ENCODE assay signal across 8 mouse cellular contexts in the genomic region with DNA sequence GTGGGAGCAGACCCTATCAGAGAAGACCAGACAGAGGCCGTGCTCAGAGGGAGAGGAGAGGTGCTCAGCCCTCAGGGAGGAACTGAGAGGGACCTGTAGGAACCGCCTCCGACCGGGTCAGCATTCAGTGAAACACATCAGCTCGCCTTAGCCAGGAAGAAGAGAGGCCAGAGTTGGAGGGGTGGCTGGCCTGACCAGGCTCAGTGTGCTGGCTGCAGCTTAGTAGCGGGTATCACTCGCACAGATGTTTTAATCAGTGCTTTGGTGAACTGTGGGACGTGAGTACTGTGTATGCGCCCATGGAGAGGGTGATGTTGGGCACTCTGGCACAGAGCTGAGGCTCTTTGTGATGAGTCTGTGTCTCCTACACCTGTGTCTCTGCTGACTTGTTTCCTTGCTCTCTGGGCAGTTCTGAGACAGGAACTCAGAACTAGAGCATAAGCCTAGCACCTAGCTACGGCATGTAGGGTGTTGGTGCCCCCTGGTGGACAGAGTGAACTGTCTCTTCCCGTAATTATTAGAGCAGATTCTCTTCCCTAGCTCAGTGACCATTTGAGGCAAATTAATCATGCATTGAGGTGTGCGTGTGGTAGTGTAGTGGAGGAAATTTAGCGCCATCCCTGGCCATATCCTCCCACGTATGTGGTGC. TPM values are rescaled to one million over a fixed set of nuclear protein-coding genes. Genes with fewer than 3 reads are reported as not detected.
A peak's percentile ranks its signal among the peaks of the same experiment; 100 is the strongest.
DNase-seq lines count a peak whose midpoint lies in the region; ATAC-seq and TF ChIP-seq lines count a peak whose summit lies in the region.

No protein-coding gene starts in this region.

- peaks cover 3% of the 10 kb centered on the region for H3K36me3 ChIP-seq in embryonic facial prominence, embryonic 11.5 days (replicated peaks; ENCODE audit: control insufficient read depth, insufficient read depth, low read depth, low read length)
- no peaks in the 10 kb centered on the region for H3K36me3 ChIP-seq in heart, adult 2 months (ENCODE audit: control insufficient read depth, insufficient read depth, low read length)
- H3K36me3 ChIP-seq in kidney, adult 2 months (ENCODE audit: control insufficient read depth, insufficient read depth, low read length), result no peaks in the 10 kb centered on the region
- peaks cover 84% of the 10 kb centered on the region for H3K36me3 ChIP-seq in limb, embryonic 14.5 days (ENCODE audit: control insufficient read depth, insufficient read depth, low read length)

- no peaks in the 10 kb centered on the region for H3K27me3 ChIP-seq in embryonic facial prominence, embryonic 11.5 days (ENCODE audit: control insufficient read depth, insufficient read depth, low read length)
- H3K27me3 ChIP-seq in heart, adult 2 months (ENCODE audit: control insufficient read depth, insufficient read depth, low read length), result no peaks in the 10 kb centered on the region
- H3K27me3 ChIP-seq in kidney, adult 2 months (replicated peaks; ENCODE audit: control insufficient read depth, insufficient read depth, low read length), result no peaks in the 10 kb centered on the region
- no peaks in the 10 kb centered on the region for H3K27me3 ChIP-seq in limb, embryonic 14.5 days (ENCODE audit: control insufficient read depth, insufficient read depth, low read length)

- peak; percentile 49 for ATAC-seq in embryonic facial prominence, embryonic 11.5 days (replicated peaks; ENCODE audit: insufficient number of reproducible peaks, low FRiP score, low TSS enrichment, low read depth)
- ATAC-seq in limb, embryonic 14.5 days (ENCODE audit: low FRiP score, low read depth), result no peak

- no peaks in the 10 kb centered on the region; the same call in 1 of the 2 replicates for H3K79me2 ChIP-seq in heart, adult 2 months (replicated peaks; ENCODE audit: control insufficient read depth, insufficient read depth, low read length)

- no peak overlapping the region for H3K4me3 ChIP-seq in embryonic facial prominence, embryonic 11.5 days (ENCODE audit: low read depth, low read length)
- H3K4me3 ChIP-seq in heart, adult 2 months, result no peak overlapping the region
- H3K4me3 ChIP-seq in kidney, adult 2 months (ENCODE audit: insufficient read depth, low read depth, low read length), result no peak overlapping the region
- no peak overlapping the region for H3K4me3 ChIP-seq in limb, embryonic 14.5 days (replicated peaks; ENCODE audit: low read length)

- H3K9me3 ChIP-seq in embryonic facial prominence, embryonic 11.5 days (replicated peaks; ENCODE audit: control insufficient read depth, low read length), result no peaks in the 10 kb centered on the region
- H3K9me3 ChIP-seq in limb, embryonic 14.5 days (ENCODE audit: control insufficient read depth, low read length), result no peaks in the 10 kb centered on the region

- no peaks in the 10 kb centered on the region for H3K4me1 ChIP-seq in embryonic facial prominence, embryonic 11.5 days (ENCODE audit: control insufficient read depth, insufficient read depth, low read length)
- peaks cover 1% of the 10 kb centered on the region; the same call in 1 of the 2 replicates for H3K4me1 ChIP-seq in heart, adult 2 months (ENCODE audit: control insufficient read depth, insufficient read depth, low read length)
- H3K4me1 ChIP-seq in kidney, adult 2 months (ENCODE audit: control insufficient read depth, insufficient read depth, low read length), result no peaks in the 10 kb centered on the region
- H3K4me1 ChIP-seq in limb, embryonic 14.5 days (ENCODE audit: control insufficient read depth, insufficient read depth, low read length), result no peaks in the 10 kb centered on the region

- TF ChIP-seq CTCF in heart, adult 2 months (IDR thresholded peaks at IDR 0.05), result peak; percentile 96
- peak; percentile 98 for TF ChIP-seq CTCF in kidney, adult 2 months (conservative IDR thresholded peaks at IDR 0.05; ENCODE audit: insufficient read depth, insufficient read length, low read depth, low read length)

- DNase-seq in 3T3-L1 (ENCODE audit: low read depth, low spot score), result peak; percentile 93
- peak; percentile 87 for DNase-seq in adrenal gland, postnatal 25 days
- peak; percentile 94 for DNase-seq in embryonic facial prominence, embryonic 11.5 days (ENCODE audit: low spot score)
- DNase-seq in heart, adult 2 months, result peak; percentile 81 to 85
- DNase-seq in kidney, adult 2 months, result peak; percentile 86
- peak; percentile 90 for DNase-seq in limb, embryonic 14.5 days (ENCODE audit: low spot score)
- peak; percentile 33 to 73 for DNase-seq in monocyte, adult 2 months (ENCODE audit: low read depth in 1 of 2, low spot score in 2 of 2)
- peak; percentile 67 to 84 for DNase-seq in spleen, postnatal 14 days (ENCODE audit: low spot score in 2 of 2)

- TF ChIP-seq EP300 in heart, adult 2 months (IDR thresholded peaks at IDR 0.05; ENCODE audit: insufficient read depth, low read depth, low read length), result peak; percentile 98

- intact Hi-C loops in heart, adult 2 months (cut with DNase I), result loop anchor here (1.0 to 2.0 kb wide), 3 partner anchors 36 to 110 kb away; no protein-coding TSS in a partner anchor

- H3K4me2 ChIP-seq in embryonic facial prominence, embryonic 11.5 days (ENCODE audit: low read depth, low read length), result no peak overlapping the region
- H3K4me2 ChIP-seq in limb, embryonic 14.5 days (replicated peaks; ENCODE audit: low read depth, low read length, severe bottlenecking), result no peak overlapping the region

- WGBS in embryonic facial prominence, embryonic 11.5 days, result 48% methylated on average over 14 of the region's 14 CpGs
- 47% methylated on average over 14 of the region's 14 CpGs for WGBS in heart, adult 2 months
- 53% methylated on average over 14 of the region's 14 CpGs for whole genome bisulfite sequencing in kidney, adult 2 months
- WGBS in limb, embryonic 14.5 days, result 43% methylated on average over 14 of the region's 14 CpGs

- no peak for TF ChIP-seq POLR2A in heart, adult 2 months (IDR thresholded peaks at IDR 0.05; ENCODE audit: insufficient read depth, low read depth, low read length)
- TF ChIP-seq POLR2A in kidney, adult 2 months (IDR thresholded peaks at IDR 0.05; ENCODE audit: low read depth, low read length), result no peak
- no peak for TF ChIP-seq POLR2A in limb, embryonic 14.5 days (IDR thresholded peaks at IDR 0.05; ENCODE audit: borderline replicate concordance, extremely low read depth, insufficient read depth, insufficient read length)

- no peak overlapping the region for H3K27ac ChIP-seq in embryonic facial prominence, embryonic 11.5 days (replicated peaks; ENCODE audit: low read depth, low read length)
- no peak overlapping the region for H3K27ac ChIP-seq in heart, adult 2 months
- no peak overlapping the region for H3K27ac ChIP-seq in kidney, adult 2 months (ENCODE audit: insufficient read depth, low read depth, low read length)
- no peak overlapping the region for H3K27ac ChIP-seq in limb, embryonic 14.5 days (replicated peaks; ENCODE audit: low read depth, low read length)

- no peak overlapping the region for H3K9ac ChIP-seq in embryonic facial prominence, embryonic 11.5 days (replicated peaks; ENCODE audit: low read length)
- H3K9ac ChIP-seq in heart, adult 2 months (ENCODE audit: low read depth, low read length), result no peak overlapping the region
- no peak overlapping the region for H3K9ac ChIP-seq in limb, embryonic 14.5 days (ENCODE audit: low read depth, low read length, severe bottlenecking)

RNA-seq across cellular contexts. Expression of gene 4933428G20Rik, which starts 31.4 kb away (rescaled TPM):
- not detected in 2 replicates for total RNA-seq in adrenal gland, postnatal 25 days (2021)
- not detected in 2 replicates for polyA plus RNA-seq in embryonic facial prominence, embryonic 11.5 days (2014; fragmentation: Nextera tagmentation; extraction: Ambion mirVana)
- not detected for total RNA-seq in heart, adult 2 months (2021)
- not detected in 2 replicates for polyA plus RNA-seq in heart, adult 2 months (2012; rRNA removed)
- polyA plus RNA-seq in kidney, adult 2 months (2012; rRNA removed), result not detected in 2 replicates
- not detected in 2 replicates for polyA plus RNA-seq in limb, embryonic 14.5 days (2012; rRNA removed)
- 0.19 and 0.36 TPM in 2 replicates for polyA plus RNA-seq in limb, embryonic 14.5 days (2014; fragmentation: Nextera tagmentation; extraction: Ambion mirVana)

RNA-seq across cellular contexts. Expression of gene Arhgap23, which starts 53.4 kb away (rescaled TPM):
- 29.5 and 37.8 TPM in 2 replicates for total RNA-seq in adrenal gland, postnatal 25 days (2021)
- 3.1 and 4.2 TPM in 2 replicates for polyA plus RNA-seq in embryonic facial prominence, embryonic 11.5 days (2014; fragmentation: Nextera tagmentation; extraction: Ambion mirVana)
- 10 to 100 TPM; 12.8 to 13.7 TPM for total RNA-seq in heart, adult 2 months (2021)
- polyA plus RNA-seq in heart, adult 2 months (2012; rRNA removed), result 18.4 and 19.2 TPM in 2 replicates
- polyA plus RNA-seq in kidney, adult 2 months (2012; rRNA removed), result 14.9 and 17.1 TPM in 2 replicates
- polyA plus RNA-seq in limb, embryonic 14.5 days (2012; rRNA removed), result 28.9 and 37.9 TPM in 2 replicates
- 9.8 and 10.8 TPM in 2 replicates for polyA plus RNA-seq in limb, embryonic 14.5 days (2014; fragmentation: Nextera tagmentation; extraction: Ambion mirVana)
